Comparison of ENCODE assay signal across 8 mouse cellular contexts in genomic region chr6:70709338-70710055, GRCm38 (mm10).
A peak's percentile ranks its signal among the peaks of the same experiment; 100 is the strongest.
DNase-seq lines count a peak whose midpoint lies in the region; ATAC-seq and TF ChIP-seq lines count a peak whose summit lies in the region.

No protein-coding gene starts in this region.

- peak; percentile 31; the same call in 1 of the 2 replicates for TF ChIP-seq CTCF in testis, adult 2 months (IDR thresholded peaks at IDR 0.05; ENCODE audit: control insufficient read depth, insufficient read depth, insufficient replicate concordance, low read depth, low read length)

- TF ChIP-seq POLR2A in testis, adult 2 months (IDR thresholded peaks at IDR 0.05; ENCODE audit: control insufficient read depth, low read depth, low read length), result no peak

- H3K27me3 ChIP-seq in testis, adult 2 months (ENCODE audit: control insufficient read depth, insufficient read depth, low read length), result no peaks in the 10 kb centered on the region
- H3K27me3 ChIP-seq in forebrain, embryonic 16.5 days (replicated peaks; ENCODE audit: control insufficient read depth, insufficient read depth, low read length), result no peaks in the 10 kb centered on the region
- H3K27me3 ChIP-seq in midbrain, embryonic 16.5 days (ENCODE audit: control insufficient read depth, insufficient read depth, low read depth, low read length), result no peaks in the 10 kb centered on the region

- H3K9ac ChIP-seq in forebrain, embryonic 16.5 days (replicated peaks; ENCODE audit: low read depth, low read length), result no peak overlapping the region
- H3K9ac ChIP-seq in midbrain, embryonic 16.5 days (ENCODE audit: low read depth, low read length), result no peak overlapping the region

- no peak for DNase-seq in testis, postnatal 10 days (ENCODE audit: low spot score)
- peak; percentile 38 for DNase-seq in cerebellum, adult 11 months
- peak; percentile 71 for DNase-seq in liver
- peak; percentile 38 for DNase-seq in telencephalon, adult 2 months (ENCODE audit: low read depth, low spot score)

- ATAC-seq in forebrain, embryonic 16.5 days, result peak; percentile 69
- ATAC-seq in inflammation-experienced regulatory T-cells, adult 6 months, result peak; percentile 88
- peak; percentile 80 for ATAC-seq in midbrain, embryonic 16.5 days

- H3K4me1 ChIP-seq in testis, adult 2 months (ENCODE audit: control insufficient read depth, insufficient read depth, low read length), result peaks cover 2% of the 10 kb centered on the region; the same call in 1 of the 2 replicates
- H3K4me1 ChIP-seq in forebrain, embryonic 16.5 days (replicated peaks; ENCODE audit: control insufficient read depth, insufficient read depth, low read length), result no peaks in the 10 kb centered on the region
- H3K4me1 ChIP-seq in midbrain, embryonic 16.5 days (ENCODE audit: control insufficient read depth, insufficient read depth, low read length), result no peaks in the 10 kb centered on the region

- H3K9me3 ChIP-seq in forebrain, embryonic 16.5 days (ENCODE audit: control insufficient read depth, low read length), result no peaks in the 10 kb centered on the region
- no peaks in the 10 kb centered on the region for H3K9me3 ChIP-seq in midbrain, embryonic 16.5 days (replicated peaks; ENCODE audit: control insufficient read depth, low read length, poor library complexity, severe bottlenecking)

- no peak overlapping the region for H3K27ac ChIP-seq in testis, adult 2 months (ENCODE audit: control insufficient read depth, insufficient read depth, low read depth, low read length)
- H3K27ac ChIP-seq in forebrain, embryonic 16.5 days (ENCODE audit: low read length), result no peak overlapping the region
- H3K27ac ChIP-seq in midbrain, embryonic 16.5 days (ENCODE audit: low read length), result no peak overlapping the region

- no peak overlapping the region for H3K4me2 ChIP-seq in forebrain, embryonic 16.5 days (ENCODE audit: low read length)
- 0 out of 2 replicates have a peak overlapping the region, but pooled peaks have one; percentile 17 for H3K4me2 ChIP-seq in midbrain, embryonic 16.5 days (ENCODE audit: low read length)

- no peak overlapping the region for H3K4me3 ChIP-seq in testis, adult 2 months (ENCODE audit: control insufficient read depth, low read depth, low read length)
- H3K4me3 ChIP-seq in forebrain, embryonic 16.5 days (replicated peaks; ENCODE audit: low read length), result no peak overlapping the region
- no peak overlapping the region for H3K4me3 ChIP-seq in midbrain, embryonic 16.5 days (ENCODE audit: low read depth, low read length)

- H3K36me3 ChIP-seq in testis, adult 2 months (ENCODE audit: control insufficient read depth, insufficient read depth, low read length), result no peaks in the 10 kb centered on the region
- H3K36me3 ChIP-seq in forebrain, embryonic 16.5 days (ENCODE audit: control insufficient read depth, insufficient read depth), result no peaks in the 10 kb centered on the region
- H3K36me3 ChIP-seq in midbrain, embryonic 16.5 days (ENCODE audit: control insufficient read depth, insufficient read depth, low read length), result no peaks in the 10 kb centered on the region

- 18% methylated on average over 7 of the region's 7 CpGs for WGBS in forebrain, embryonic 16.5 days
- WGBS in midbrain, embryonic 16.5 days, result 11% methylated on average over 7 of the region's 7 CpGs
